ENCODE assay signal across 8 mouse cellular contexts in genomic region chr12:80060809-80061208, GRCm38 (mm10). TPM values are rescaled to one million over a fixed set of nuclear protein-coding genes. Genes with fewer than 3 reads are reported as not detected.
DNase-seq lines count a peak whose midpoint lies in the region; ATAC-seq and TF ChIP-seq lines count a peak whose summit lies in the region.

No protein-coding gene starts in this region.

- no peaks in the 10 kb centered on the region for H3K36me3 ChIP-seq in midbrain, embryonic 10.5 days
- no peaks in the 10 kb centered on the region for H3K36me3 ChIP-seq in midbrain, postnatal 0 days (ENCODE audit: insufficient read depth, low read length)
- H3K36me3 ChIP-seq in liver, embryonic 11.5 days (ENCODE audit: control insufficient read depth, insufficient read depth, low read length): no peaks in the 10 kb centered on the region
- no peaks in the 10 kb centered on the region for H3K36me3 ChIP-seq in splenic B cell, adult 2 months (ENCODE audit: control insufficient read depth, insufficient read depth, low read length, poor library complexity, severe bottlenecking)

- H3K4me3 ChIP-seq in midbrain, embryonic 10.5 days: no peak overlapping the region
- no peak overlapping the region for H3K4me3 ChIP-seq in midbrain, postnatal 0 days (ENCODE audit: low read depth, low read length)
- no peak overlapping the region for H3K4me3 ChIP-seq in liver, embryonic 11.5 days (ENCODE audit: low read depth, low read length)

- H3K27ac ChIP-seq in midbrain, embryonic 10.5 days (replicated peaks): peak overlapping the region; percentile 95
- no peak overlapping the region for H3K27ac ChIP-seq in midbrain, postnatal 0 days (ENCODE audit: low read depth, low read length)
- peak overlapping the region; percentile 7; the same call in 1 of the 2 replicates for H3K27ac ChIP-seq in liver, embryonic 11.5 days (ENCODE audit: low read depth, low read length)

- TF ChIP-seq CTCF in midbrain, postnatal 0 days (IDR thresholded peaks at IDR 0.05): no peak

- no peaks in the 10 kb centered on the region for H3K9me3 ChIP-seq in midbrain, embryonic 10.5 days (replicated peaks)
- no peaks in the 10 kb centered on the region for H3K9me3 ChIP-seq in midbrain, postnatal 0 days (ENCODE audit: low read length)
- H3K9me3 ChIP-seq in liver, embryonic 11.5 days (ENCODE audit: control insufficient read depth, low read length): no peaks in the 10 kb centered on the region

- intact Hi-C loops in heart, postnatal 14 days (cut with DNase I): loop anchor here (5.0 kb wide), 2 partner anchors 74 to 139 kb away; no protein-coding TSS in a partner anchor

- H3K27me3 ChIP-seq in midbrain, embryonic 10.5 days (ENCODE audit: low read depth, poor library complexity, severe bottlenecking): no peaks in the 10 kb centered on the region
- no peaks in the 10 kb centered on the region for H3K27me3 ChIP-seq in midbrain, postnatal 0 days (ENCODE audit: insufficient read depth, low read length)
- no peaks in the 10 kb centered on the region for H3K27me3 ChIP-seq in liver, embryonic 11.5 days (replicated peaks; ENCODE audit: control insufficient read depth, insufficient read depth, low read length)
- H3K27me3 ChIP-seq in splenic B cell, adult 2 months (ENCODE audit: control insufficient read depth, insufficient read depth, low read length, poor library complexity, severe bottlenecking): no peaks in the 10 kb centered on the region

- H3K9ac ChIP-seq in midbrain, postnatal 0 days (replicated peaks; ENCODE audit: low read length, poor library complexity, severe bottlenecking): no peak overlapping the region
- no peak overlapping the region for H3K9ac ChIP-seq in liver, embryonic 11.5 days (ENCODE audit: low read depth, low read length)

- no peak for DNase-seq in midbrain, embryonic 10.5 days (ENCODE audit: low spot score)
- DNase-seq in midbrain, postnatal 0 days (ENCODE audit: low spot score): no peak
- DNase-seq in heart, postnatal 14 days: peak; percentile 22 to 25
- DNase-seq in liver, embryonic 11.5 days (ENCODE audit: low spot score): no peak
- peak; percentile 86 for DNase-seq in splenic B cell, adult 2 months (ENCODE audit: low read depth, low spot score)
- no peak for DNase-seq in right cerebral cortex, postnatal 36 days (ENCODE audit: low spot score in 2 of 2)
- DNase-seq in ovary, adult 18-20 months (ENCODE audit: low spot score): no peak
- DNase-seq in urinary bladder, postnatal 4 days (ENCODE audit: low spot score in 2 of 2): no peak

- 69% methylated on average over 1 of the region's 1 CpGs for WGBS in midbrain, embryonic 10.5 days
- WGBS in midbrain, postnatal 0 days: 39% methylated on average over 1 of the region's 1 CpGs
- WGBS in liver, embryonic 11.5 days: 18% methylated on average over 1 of the region's 1 CpGs

- peaks cover 69% of the 10 kb centered on the region for H3K4me1 ChIP-seq in midbrain, embryonic 10.5 days
- H3K4me1 ChIP-seq in midbrain, postnatal 0 days (ENCODE audit: insufficient read depth, low read length): peaks cover 27% of the 10 kb centered on the region
- peaks cover 43% of the 10 kb centered on the region for H3K4me1 ChIP-seq in liver, embryonic 11.5 days (replicated peaks; ENCODE audit: control insufficient read depth, insufficient read depth, low read length)

- no peak overlapping the region for H3K4me2 ChIP-seq in midbrain, postnatal 0 days (ENCODE audit: low read depth, low read length, poor library complexity, severe bottlenecking)
- no peak overlapping the region for H3K4me2 ChIP-seq in liver, embryonic 11.5 days

- no peak for ATAC-seq in midbrain, postnatal 0 days (ENCODE audit: low FRiP score)
- ATAC-seq in liver, embryonic 11.5 days (replicated peaks; ENCODE audit: low FRiP score): peak; percentile 65; the same call in 1 of the 2 replicates

RNA-seq across cellular contexts. Expression of gene Zfp36l1, which starts 52.0 kb away (rescaled TPM):
- polyA plus RNA-seq in midbrain, embryonic 10.5 days (2016; fragmentation: Nextera tagmentation; extraction: Ambion mirVana): 127 and 141 TPM in 2 replicates
- total RNA-seq in midbrain, postnatal 0 days (2014; rRNA removed): 32.7 and 47.4 TPM in 2 replicates
- polyA plus RNA-seq in midbrain, postnatal 0 days (2015; fragmentation: Nextera tagmentation; extraction: Ambion mirVana): 46.3 and 48.5 TPM in 2 replicates
- 10 to 100 TPM; 97.5 to 98.7 TPM for total RNA-seq in heart, postnatal 14 days (2021)
- 69.6 and 72.7 TPM in 2 replicates for polyA plus RNA-seq in liver, embryonic 11.5 days (2014; fragmentation: Nextera tagmentation; extraction: Ambion mirVana)

Comparison
In these comparisons a context has a peak if more than half of its experiments do, and no peak if none do; other contexts are left out.
1. DNase-seq: peak in heart, postnatal 14 days (2 of 2) and splenic B cell, adult 2 months (single experiment); none in midbrain, embryonic 10.5 days (single experiment), midbrain, postnatal 0 days (single experiment), liver, embryonic 11.5 days (single experiment), right cerebral cortex, postnatal 36 days (0 of 2), ovary, adult 18-20 months (single experiment) and urinary bladder, postnatal 4 days (0 of 2).